Comparison of ENCODE assay signal across 24 mouse cellular contexts in the genomic region with DNA sequence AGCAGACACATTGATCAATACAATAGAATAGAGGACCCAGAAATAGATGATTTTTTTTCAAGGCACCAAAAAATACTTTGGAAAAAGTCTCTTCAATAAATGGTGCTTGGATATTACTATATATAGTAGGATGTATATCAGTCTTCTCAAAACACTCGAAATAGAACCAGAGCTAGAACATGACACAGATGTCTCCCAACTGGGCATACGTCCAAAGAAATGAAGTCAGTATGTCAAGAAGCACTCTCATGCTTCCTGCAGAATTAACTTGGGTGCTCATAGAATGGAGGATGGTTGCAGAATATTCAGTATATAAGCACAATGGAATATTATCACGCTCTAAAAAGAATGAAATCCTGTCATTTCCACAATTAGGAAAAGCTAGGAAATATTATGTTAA. TPM values are rescaled to one million over a fixed set of nuclear protein-coding genes. Genes with fewer than 3 reads are reported as not detected.
A peak's percentile ranks its signal among the peaks of the same experiment; 100 is the strongest.
DNase-seq lines count a peak whose midpoint lies in the region; ATAC-seq and TF ChIP-seq lines count a peak whose summit lies in the region.
"Had no signal": no experiment of that assay in that cellular context is flagged by ENCODE, and none has a peak within 500 bp of the region (broad histone marks: within the 10 kb centered on the region; RNA-seq: fewer than 3 reads in every experiment).

No protein-coding gene starts in this region.

- intact Hi-C loops in left cerebral cortex, postnatal 14 days (cut with DNase I): no loop called here

- H3K27me3 ChIP-seq in heart, embryonic 13.5 days (replicated peaks): no peaks in the 10 kb centered on the region
- no peaks in the 10 kb centered on the region for H3K27me3 ChIP-seq in heart, embryonic 10.5 days (ENCODE audit: insufficient read depth, poor library complexity, severe bottlenecking)
- H3K27me3 ChIP-seq: limb, embryonic 12.5 days; midbrain, embryonic 15.5 days; neural tube, embryonic 13.5 days had no signal

- 0 out of 2 replicates have a peak overlapping the region, but pooled peaks have one; percentile 24 for H3K27ac ChIP-seq in heart, embryonic 13.5 days (replicated peaks)
- H3K27ac ChIP-seq in heart, embryonic 10.5 days: no peak overlapping the region
- no peak overlapping the region for H3K27ac ChIP-seq in layer of hippocampus, adult 2 months
- H3K27ac ChIP-seq: forebrain, embryonic 10.5 days; hindbrain, embryonic 14.5 days; limb, embryonic 12.5 days; macrophage; midbrain, embryonic 15.5 days; neural tube, embryonic 13.5 days had no signal

- ATAC-seq in heart, embryonic 13.5 days (ENCODE audit: extremely low read depth, insufficient number of reproducible peaks, low FRiP score, low TSS enrichment): no peak
- ATAC-seq: inflammation-experienced regulatory T-cells, adult 6 months; liver, postnatal 0 days; midbrain, embryonic 15.5 days had no signal

- no peaks in the 10 kb centered on the region for H3K4me1 ChIP-seq in heart, embryonic 13.5 days
- no peaks in the 10 kb centered on the region for H3K4me1 ChIP-seq in heart, embryonic 10.5 days
- H3K4me1 ChIP-seq: forebrain, embryonic 10.5 days; limb, embryonic 12.5 days; midbrain, embryonic 15.5 days; neural tube, embryonic 13.5 days had no signal

- WGBS in heart, embryonic 13.5 days: 37% methylated on average over 3 of the region's 3 CpGs
- WGBS in heart, embryonic 10.5 days: 61% methylated on average over 3 of the region's 3 CpGs

- no peak overlapping the region for H3K4me3 ChIP-seq in heart, embryonic 13.5 days
- no peak overlapping the region for H3K4me3 ChIP-seq in heart, embryonic 10.5 days
- H3K4me3 ChIP-seq in layer of hippocampus, adult 2 months: no peak overlapping the region
- H3K4me3 ChIP-seq: forebrain, embryonic 10.5 days; limb, embryonic 12.5 days; midbrain, embryonic 15.5 days; neural tube, embryonic 13.5 days had no signal

- no peak overlapping the region for H3K9ac ChIP-seq in heart, embryonic 13.5 days
- H3K9ac ChIP-seq: hindbrain, embryonic 14.5 days; limb, embryonic 12.5 days; liver, postnatal 0 days; midbrain, embryonic 15.5 days; neural tube, embryonic 13.5 days had no signal

- DNase-seq in heart, embryonic 10.5 days (ENCODE audit: low spot score): no peak
- peak; percentile 17 to 49 for DNase-seq in left cerebral cortex, postnatal 14 days (ENCODE audit: low spot score in 2 of 2)
- DNase-seq in left cerebral cortex, adult 9 months (ENCODE audit: low spot score in 2 of 2): no peak
- DNase-seq in 3T3-L1 (ENCODE audit: low read depth, low spot score) (peak; percentile 8), 416B (ENCODE audit: low read depth) (peak; percentile 4)
- no peak for DNase-seq in spleen, adult 18-20 months
- DNase-seq in layer of hippocampus, adult 2 months (ENCODE audit: low spot score in 2 of 2): no peak
- DNase-seq: adrenal gland, postnatal 25 days; cerebellum, adult 11 months; cerebellum, adult 9-11 months; gastrocnemius, postnatal 10 days; heart, postnatal 36 days; kidney, adult 18-20 months; liver, postnatal 0 days; retina, postnatal 1 day had no signal

- TF ChIP-seq CTCF in layer of hippocampus, adult 2 months (conservative IDR thresholded peaks at IDR 0.05): no peak

- no peak overlapping the region for H3K4me2 ChIP-seq in heart, embryonic 13.5 days
- H3K4me2 ChIP-seq: hindbrain, embryonic 14.5 days; limb, embryonic 12.5 days; liver, embryonic 11.5 days; midbrain, embryonic 15.5 days; neural tube, embryonic 13.5 days had no signal

- H3K9me3 ChIP-seq in heart, embryonic 13.5 days: no peaks in the 10 kb centered on the region
- H3K9me3 ChIP-seq in heart, embryonic 10.5 days: no peaks in the 10 kb centered on the region
- H3K9me3 ChIP-seq: forebrain, embryonic 10.5 days; limb, embryonic 12.5 days; midbrain, embryonic 15.5 days; neural tube, embryonic 13.5 days had no signal

- no peaks in the 10 kb centered on the region for H3K36me3 ChIP-seq in heart, embryonic 13.5 days
- no peaks in the 10 kb centered on the region for H3K36me3 ChIP-seq in heart, embryonic 10.5 days
- H3K36me3 ChIP-seq: forebrain, embryonic 10.5 days; limb, embryonic 12.5 days; midbrain, embryonic 15.5 days; neural tube, embryonic 13.5 days had no signal

RNA-seq across cellular contexts. Expression of a gene that starts 17.1 kb away (rescaled TPM):
- polyA plus RNA-seq in heart, embryonic 13.5 days (2015; fragmentation: Nextera tagmentation; extraction: Ambion mirVana): 1.4 and 1.5 TPM in 2 replicates
- 0.94 and 2.0 TPM in 2 replicates for polyA plus RNA-seq in heart, embryonic 10.5 days (2016; fragmentation: Nextera tagmentation; extraction: Ambion mirVana)
- total RNA-seq in left cerebral cortex, postnatal 14 days (2021): 10 to 100 TPM in 1 of 2 experiments, 1 to 10 TPM in 1; 8.9 to 10.9 TPM
- 1 to 10 TPM; 8.7 to 9.0 TPM for total RNA-seq in layer of hippocampus, adult 2 months (2021)

RNA-seq across cellular contexts. Expression of a gene that starts 30.1 kb away (rescaled TPM):
- 123 and 137 TPM in 2 replicates for polyA plus RNA-seq in heart, embryonic 13.5 days (2015; fragmentation: Nextera tagmentation; extraction: Ambion mirVana)
- polyA plus RNA-seq in heart, embryonic 10.5 days (2016; fragmentation: Nextera tagmentation; extraction: Ambion mirVana): 144 and 196 TPM in 2 replicates
- 100 to 1,000 TPM; 295 to 333 TPM for total RNA-seq in left cerebral cortex, postnatal 14 days (2021)
- total RNA-seq in layer of hippocampus, adult 2 months (2021): 100 to 1,000 TPM; 275 to 285 TPM

Comparison
In these comparisons a context has a peak if more than half of its experiments do, and no peak if none do; other contexts are left out.
1. DNase-seq: peak in left cerebral cortex, postnatal 14 days (2 of 2), 3T3-L1 (single experiment) and 416B (single experiment); none in heart, embryonic 10.5 days (single experiment), left cerebral cortex, adult 9 months (0 of 2), spleen, adult 18-20 months (0 of 2) and layer of hippocampus, adult 2 months (0 of 2).